Mouse (Mus musculus) 3134 (cell line): Measurements from ENCODE around the gene Caskin1.
"Not testable (repeated sequence)": the region's sequence is repeated elsewhere in the genome, so short reads cannot be mapped to it uniquely, and the experiment has no call there.

ENCODE experiments used
- DNase-seq: peaks from one replicate; pipeline ENCODE4 v3.0.0-alpha.2; 2011; ENCODE audit warnings: low spot score; ENCODE audit not compliant: insufficient read length; ENCODE audit errors: extremely low read depth

The Caskin1 gene

DNA sequence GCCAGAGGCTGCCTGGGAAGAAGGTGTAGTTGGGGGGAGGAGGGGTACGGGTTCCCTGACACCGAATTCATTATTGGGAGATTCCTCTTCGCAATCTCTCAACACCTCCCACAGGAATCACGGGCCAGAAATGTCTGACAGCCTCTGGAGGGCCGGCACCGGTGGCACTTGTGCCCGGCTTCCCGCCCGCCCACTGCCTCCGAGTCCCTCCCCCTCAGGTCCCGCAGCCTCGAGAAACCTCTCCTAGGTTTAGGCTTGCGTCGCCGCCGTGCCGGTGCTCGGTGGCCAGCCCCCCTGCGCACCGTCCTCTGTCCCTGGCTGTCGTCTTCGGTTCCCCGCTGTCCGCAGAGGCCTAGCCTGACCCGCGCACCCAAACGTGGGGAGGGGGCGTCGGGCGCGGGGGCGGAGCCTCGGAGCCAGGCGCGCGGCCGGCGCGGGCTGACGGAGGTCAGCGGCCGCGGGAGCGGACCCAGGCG, at the start of gene Caskin1:
Gene Caskin1 (plus strand): TSS at position 416 of the 476 bp plus-strand sequence.
- DNase-seq, result no peak

DNA sequence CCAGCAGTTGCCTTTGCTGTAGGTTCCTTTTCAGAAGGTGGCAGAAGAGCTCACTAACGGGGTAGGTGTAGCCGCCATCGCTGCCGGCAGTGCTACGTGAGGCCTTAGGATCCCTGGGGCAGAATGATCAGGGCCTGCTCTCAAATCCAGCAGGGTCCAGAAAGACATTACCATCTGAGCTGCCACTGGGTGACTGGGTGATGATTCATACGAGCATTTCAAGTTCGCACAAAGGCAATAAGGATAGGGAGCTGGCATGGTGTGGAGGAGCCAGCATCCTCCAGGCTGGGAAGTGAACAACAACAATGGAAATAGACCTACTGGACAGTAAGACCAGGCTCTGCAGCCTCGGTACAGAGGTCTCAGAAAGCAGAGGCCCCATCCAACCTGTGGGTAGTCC, 48.0 kb upstream of the Caskin1 start:
- no peak for DNase-seq

DNA sequence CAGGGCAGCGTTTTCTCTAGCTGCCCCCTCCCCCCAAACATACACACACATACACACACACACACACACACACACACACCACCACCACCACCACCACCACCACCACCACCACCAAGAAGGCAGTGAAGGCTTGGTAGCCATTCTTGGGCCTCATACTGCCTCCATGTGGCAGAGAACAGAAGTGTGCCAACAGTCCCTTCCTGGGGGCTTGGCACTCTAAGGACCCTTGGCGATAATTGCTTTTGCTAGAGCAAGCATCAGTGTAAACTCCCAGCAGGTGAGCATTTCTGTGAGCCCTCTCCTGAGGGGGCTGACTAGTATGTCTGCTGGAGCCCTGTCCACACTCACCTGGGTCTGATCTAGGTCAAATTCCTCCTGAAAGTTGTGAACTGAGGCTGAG, 47.3 kb upstream of the Caskin1 start:
- no peak for DNase-seq

DNA sequence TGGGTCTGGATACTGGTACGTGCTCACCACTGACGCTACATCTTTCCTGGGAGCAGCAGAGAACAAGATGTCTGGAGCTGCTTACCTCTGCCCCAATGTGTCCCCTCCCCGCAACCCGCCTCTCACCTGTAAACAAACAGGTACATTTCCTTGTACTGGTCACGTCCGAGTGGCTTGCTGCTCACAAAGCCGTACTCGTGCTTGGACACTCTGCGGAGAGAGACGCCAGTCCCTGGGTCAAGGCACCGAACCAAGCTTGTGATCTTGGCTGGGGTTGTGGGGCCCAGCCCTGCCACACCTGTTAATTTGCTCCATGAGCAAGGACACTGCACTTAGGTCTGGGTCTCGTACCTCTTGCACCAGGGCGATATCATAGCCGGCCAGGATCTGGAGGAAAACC, 46.3 kb upstream of the Caskin1 start:
- no peak for DNase-seq

DNA sequence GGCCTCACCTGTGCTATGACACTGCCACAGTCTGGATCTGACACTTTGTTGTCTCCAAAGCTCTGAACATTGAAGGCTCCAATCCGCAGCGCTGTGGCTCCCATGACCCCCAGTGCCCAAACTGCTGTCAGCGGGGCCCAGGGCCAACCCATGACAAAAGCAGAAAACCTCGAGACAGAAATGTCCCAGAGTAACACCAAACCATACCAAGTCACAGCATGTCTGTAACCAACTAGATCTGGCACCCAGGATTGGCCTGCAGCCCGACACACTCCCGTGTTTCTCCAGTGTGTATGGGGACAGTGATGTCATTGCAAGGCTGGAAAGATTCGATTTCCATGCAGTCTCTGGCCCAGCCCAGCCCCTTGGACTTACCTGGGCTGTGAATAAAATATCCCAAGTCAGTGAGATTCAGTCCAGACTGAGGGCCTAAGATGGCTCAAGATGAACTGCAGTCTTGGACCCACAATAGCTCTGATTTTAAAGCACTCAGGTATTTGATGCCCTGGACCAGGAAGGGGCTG, 45.7 kb upstream of the Caskin1 start, which contains the start of gene Dnase1l2:
Gene Dnase1l2 (minus strand): TSS at position 474 of the 524 bp plus-strand sequence.
- no peak for DNase-seq

DNA sequence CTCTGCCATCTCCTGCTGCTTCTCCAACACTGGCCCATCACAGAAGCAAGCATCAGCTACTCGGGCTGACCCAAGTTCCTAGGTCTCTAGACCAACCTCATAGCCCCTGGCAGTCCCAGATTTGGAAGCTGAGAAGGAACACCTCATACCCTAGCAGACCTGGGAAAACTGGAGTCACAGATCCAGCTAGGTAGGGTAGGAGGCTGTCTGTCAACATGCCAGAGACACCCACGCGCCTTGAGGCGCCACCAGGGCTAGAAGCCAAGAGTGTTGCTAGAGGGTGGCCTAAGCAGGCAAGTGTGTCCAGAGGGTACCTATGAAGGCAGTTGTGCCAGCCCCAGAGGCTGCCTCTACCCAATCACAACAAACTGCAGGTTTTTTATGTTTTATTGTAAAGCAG, 45.0 kb upstream of the Caskin1 start:
- no peak for DNase-seq

DNA sequence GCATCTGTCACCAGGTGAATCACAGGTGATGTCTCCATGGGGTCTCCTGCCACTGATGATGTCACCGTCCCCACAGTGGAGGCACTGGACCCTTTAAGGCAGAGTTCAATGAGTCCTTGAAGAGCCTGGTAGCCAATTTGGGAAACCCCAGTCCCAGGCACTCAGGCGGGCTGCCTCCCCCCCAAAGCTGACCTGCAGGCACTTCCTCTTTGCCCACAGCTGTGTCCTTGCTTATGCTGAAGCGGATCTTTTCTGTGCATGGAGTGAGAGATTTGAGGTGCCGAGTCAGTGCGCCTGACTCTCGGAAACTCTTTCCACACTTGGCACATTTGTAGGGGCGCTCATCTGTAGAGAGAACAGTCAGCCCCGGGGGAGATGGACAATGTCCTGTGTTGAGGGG, 41.8 kb upstream of the Caskin1 start:
- no peak for DNase-seq

DNA sequence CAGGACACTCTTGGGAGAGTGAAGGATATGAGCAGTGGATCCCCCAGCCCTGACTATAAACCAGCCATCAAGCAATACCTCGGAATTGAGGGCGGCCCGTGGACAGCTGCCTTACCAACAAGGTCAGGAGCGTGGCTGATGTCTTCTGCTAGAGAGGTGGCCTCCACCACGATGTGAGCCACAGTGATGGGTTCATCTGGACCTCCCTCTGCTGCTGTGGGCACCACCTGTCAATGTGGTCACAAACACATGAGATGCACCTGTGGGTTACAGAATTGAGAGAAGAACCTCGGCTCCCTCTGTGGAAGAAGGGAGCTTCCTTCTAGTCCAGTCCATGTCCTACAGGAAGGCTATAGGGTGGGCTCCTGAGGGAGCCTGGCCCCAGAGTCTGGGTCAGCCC, 38.9 kb upstream of the Caskin1 start:
- no peak for DNase-seq

DNA sequence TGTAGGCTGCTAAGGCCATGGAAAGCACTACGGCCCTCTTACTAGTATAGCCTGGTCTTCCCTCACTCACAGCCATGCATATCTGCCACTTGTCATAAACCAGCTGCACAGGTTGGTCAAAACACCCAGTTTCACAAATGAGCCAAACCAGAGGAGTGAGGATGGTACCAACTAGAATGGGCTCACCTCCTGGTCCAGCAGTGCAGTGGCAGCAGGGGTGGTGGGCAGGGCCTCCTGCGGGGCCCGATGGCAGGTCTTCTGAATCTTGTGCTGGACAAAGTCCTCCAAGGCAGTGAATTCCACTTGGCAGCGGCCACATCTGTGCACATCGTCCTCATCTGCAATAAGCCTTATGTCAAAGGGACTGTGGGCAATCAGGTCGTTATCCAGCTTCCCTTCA, 37.2 kb upstream of the Caskin1 start:
- no peak for DNase-seq

DNA sequence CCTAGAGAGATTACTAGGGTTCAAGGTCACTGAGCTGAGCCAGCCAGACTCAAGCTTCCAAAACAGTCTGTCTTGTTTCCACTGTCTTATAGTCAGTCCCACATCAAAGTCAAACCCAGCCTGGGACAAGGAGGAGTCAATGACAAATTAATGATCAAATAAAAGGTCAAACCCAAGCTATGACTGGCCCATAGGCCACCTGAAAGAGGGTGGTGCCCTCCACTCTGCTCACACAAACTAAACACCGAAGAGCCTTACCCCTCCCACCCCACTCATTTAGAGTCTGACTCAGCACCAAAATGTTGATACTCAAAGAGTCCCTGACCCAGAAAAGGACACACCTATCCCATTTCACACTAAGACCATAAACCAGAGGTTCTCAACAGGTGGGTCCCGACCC, 35.0 kb upstream of the Caskin1 start:
- no peak for DNase-seq

DNA sequence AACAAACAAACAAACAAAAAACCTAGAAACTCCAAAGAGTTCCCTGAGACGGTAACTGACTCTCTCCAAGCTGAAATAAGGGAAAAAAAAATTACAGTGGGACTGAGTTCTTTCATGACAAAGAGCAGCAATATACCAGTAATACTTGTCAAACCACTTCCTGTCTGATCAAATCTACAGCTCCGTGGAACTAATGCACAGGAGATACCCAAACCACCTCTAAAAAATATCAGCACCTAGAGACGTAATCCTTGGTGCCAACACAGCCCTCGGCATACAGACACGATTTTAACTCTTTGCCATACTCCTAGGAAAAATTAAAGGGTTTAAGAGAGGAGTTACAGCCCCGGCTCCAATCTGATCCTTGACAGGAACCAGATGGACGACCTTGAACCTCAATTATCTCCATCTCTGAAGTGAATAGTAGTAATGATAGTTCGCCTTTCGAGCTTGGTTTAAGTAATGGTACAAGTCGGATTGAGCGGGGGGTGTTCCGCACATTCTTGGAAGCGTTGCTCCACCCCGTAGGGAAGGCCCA, 34.1 kb upstream of the Caskin1 start:
- no peak for DNase-seq

DNA sequence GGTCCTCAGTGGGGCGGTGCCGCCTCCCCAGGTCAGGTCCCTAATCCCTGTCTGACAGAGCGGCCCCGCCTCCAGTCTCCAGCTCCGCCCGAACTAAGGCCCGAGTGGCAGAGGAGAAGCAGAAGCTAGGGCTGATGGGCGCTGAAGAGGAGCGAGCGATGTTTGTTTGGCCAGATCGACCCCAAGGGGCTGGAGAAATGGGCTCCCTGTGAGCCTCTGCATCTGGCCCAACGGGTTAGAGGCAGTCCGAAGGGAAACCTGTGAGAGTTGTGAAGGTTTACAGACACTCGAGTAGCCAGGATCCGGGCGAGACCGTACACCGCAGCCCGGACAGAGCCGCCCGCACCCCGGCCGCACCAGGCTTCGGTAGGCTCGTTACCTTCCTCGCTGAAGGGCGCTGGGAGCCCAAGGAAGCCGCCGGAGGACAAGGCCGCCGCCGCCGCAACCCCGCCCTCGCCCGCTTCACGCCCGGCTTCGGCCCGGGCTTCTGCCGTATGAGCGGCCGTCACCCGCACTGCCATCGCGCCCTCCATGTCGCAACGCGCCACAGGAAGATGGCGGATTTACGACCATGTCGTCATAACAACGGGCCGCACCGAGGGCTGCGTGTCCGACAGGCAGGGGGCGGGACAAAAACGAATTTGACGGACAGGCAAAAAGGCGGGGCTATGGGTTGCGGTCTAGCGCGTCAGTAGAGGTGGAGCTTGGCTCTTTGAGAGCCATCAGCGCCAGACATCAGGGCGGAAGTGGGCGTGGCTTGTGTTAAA, 33.5 kb upstream of the Caskin1 start:
- peak; percentile 98 for DNase-seq

DNA sequence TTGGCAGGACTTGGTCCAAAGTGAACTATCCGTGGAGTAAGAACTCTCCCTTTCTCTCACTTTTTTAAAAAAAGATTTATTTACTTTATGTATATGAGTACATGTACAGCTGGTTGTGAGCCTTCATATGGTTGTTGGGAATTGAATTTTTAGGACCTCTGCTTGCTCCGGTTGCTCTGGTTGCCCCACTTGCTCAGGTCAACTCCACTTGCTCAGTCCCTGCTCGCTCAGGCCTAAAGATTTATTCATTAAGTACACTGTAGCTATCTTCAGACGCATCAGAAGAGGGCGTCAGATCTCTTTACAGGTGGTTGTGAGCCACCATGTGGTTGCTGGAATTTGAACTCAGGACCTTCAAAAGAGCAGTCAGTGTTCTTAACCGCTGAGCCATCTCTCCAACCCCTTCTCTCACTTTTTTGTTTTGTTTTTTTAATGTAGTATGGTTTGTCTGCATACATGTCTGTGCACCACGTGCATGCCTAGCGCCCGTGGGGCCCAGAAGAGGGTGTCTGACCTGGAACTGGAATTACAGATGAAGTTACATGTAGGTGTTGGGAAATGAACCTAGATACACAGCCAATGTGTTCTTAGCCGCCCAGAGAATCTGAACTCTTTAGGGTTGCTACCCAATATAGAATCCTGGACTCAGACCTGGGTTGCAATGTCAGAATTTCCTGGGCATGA, 32.7 kb upstream of the Caskin1 start:
- not testable (repeated sequence) for DNase-seq

DNA sequence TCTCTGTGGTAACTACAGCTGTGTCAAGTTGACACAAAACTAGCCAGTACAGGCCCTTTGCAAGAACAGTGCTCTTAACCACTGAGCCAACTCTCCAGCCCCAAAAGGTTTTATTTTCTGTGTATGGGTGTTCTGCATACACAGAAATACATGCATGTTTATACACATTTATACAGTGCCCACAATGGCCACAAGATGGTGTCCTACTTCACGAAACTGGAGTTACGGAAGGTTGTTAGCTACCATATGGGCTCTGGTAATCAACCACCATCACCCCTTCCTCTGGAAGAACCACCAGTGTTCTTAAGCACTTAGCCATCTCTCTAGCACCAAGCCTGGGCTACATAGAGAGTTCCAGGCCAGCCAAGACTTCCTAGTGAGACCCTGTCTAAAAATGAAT, 26.8 kb upstream of the Caskin1 start:
- no peak for DNase-seq

DNA sequence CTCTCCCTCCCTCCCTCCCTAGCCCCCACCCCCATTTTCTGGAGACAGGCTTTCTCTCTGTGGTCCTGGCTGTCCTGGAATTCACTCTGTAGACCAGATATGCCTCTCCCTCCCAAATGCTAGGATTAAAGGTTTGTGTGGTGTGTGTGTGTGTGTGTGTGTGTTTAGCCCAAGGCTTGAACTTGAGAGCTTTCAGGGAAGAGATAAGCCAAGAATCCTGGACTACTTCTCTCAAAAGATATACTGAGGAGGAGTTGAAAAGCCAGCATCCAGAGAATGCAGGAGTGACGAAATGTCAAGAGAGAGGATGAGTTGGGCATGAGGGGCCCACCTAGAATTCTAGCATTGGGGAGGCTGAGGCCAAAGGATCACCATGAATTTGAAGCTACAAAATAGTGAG, 25.5 kb upstream of the Caskin1 start:
- DNase-seq, result no peak

DNA sequence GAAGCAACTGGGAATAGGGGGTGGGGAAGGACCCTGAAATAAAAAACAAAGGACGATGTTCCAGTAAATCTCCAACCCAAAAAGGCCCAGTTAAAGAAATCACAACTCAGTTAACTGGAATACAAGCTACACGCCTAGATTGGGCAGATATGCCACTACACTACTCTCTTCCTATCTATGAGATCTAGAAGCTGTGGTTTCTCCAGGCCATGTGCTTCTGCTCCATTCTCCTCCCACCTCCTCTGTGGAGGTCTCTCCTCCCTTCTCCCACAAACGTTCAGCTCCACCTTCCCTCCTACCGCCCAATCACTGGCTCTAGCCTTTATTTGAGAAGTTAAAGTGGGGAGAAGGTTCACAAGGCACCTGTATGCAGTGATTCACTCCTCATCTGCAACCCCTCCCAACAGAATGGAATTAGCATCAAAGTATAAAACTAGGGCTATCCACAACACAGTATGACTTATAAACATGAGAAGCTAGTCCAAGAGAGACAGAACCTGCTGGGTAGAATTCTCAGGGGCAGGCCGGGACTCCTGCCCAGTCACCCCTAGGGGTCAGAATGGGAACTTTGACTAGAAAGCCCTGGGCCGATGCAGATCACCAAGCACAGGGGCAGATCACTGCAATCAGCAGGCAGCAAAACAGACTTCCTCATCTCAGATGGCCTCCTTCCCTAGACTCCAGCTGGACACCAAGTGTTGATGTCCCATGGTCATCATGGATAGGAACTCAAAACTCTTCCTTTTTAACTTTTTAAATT, 24.8 kb upstream of the Caskin1 start:
- no peak for DNase-seq

DNA sequence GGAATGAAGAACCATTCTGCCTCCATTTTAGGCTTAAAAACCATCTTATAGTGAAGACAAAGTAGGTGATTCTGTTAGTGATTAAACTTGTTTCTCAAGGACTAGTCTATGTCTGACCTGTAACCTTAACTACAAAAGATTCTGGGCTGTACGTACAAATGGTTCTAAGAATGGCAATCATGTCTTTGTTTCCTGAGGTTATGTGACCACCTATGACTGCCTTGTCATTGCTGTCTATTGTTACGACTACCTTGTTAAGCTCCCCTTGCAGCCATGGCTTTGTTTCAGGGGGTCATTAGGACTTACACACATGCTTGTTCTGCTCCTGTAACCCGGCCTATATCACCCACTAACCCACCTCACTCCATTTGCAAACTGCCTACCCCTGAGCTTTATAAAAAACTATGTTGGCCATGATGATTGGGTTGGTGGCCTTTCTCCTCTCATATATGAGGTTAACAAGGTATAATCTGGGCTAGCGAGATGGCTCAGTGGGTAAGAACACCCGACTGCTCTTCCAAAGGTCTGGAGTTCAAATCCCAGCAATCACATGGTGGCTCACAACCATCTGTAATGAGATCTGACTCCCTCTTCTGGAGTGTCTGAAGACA, 19.7 kb upstream of the Caskin1 start:
- DNase-seq, result no peak

DNA sequence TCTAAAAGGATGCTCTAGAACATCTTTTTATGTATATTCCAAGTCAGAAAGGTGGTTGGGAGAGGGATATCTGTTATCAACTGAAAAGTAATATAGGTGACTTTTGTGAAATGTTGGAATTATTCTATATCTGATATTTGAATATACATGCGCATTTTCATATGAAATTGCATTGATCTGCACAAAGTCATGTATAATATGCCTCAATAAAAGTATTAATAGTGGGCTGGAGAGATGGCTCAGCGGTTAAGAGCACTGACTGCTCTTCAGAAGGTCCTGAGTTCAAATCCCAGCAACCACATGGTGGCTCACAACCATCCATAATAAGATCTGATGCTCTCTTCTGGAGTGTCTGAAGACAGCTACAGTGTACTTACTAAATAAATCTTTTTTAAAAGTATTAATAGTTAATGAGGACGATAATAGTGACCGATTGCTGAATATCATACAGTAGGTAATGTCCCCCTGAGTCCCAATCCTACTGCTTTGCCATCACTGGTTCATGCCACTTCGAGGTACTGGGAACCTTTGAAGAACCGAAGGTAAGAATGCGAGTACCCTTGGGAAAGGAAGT, 19.0 kb upstream of the Caskin1 start:
- DNase-seq, result no peak

DNA sequence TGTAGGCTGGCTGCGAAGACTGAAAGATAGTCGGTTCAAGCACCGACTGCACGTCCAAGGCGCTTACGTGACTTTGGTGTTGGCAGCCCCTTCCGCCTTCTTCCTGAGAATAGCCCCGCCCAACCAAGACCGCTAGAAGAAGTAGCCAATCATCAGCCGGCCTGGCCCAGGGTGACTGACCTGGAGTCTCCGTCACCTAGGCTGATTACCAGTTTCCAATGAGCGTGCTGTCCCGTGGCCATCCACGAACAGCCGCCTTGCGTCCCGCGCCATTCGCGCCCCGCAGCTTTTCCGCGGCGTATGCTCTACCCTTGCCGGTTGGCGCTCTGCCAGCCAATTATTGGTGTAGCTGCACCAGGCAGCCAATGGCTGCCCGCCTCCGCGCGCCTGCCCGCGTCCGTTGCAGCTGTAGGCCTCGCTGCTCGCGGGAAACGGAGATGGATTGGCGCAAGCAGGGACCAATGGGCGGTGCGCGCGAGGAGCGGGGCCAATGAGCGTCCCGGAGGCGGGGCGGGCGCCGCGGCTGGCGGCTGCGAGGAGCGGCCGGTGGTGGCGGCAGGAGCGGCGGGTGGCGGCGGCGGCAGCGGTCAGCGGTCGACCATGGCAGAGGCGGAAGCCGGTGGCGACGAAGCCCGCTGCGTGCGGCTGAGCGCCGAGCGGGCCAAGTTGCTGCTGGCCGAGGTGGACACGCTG, 18.3 kb upstream of the Caskin1 start, which contains the start of the genes E4f1 and Pgp:
Gene E4f1 (minus strand): TSS at position 404 of the 693 bp plus-strand sequence.
Gene Pgp (plus strand): TSS at position 483 of the 693 bp plus-strand sequence.
- peak; percentile 100 for DNase-seq
